Mouse (Mus musculus): ENCODE results near the gene Ndrg4. TPM values are rescaled to one million over a fixed set of nuclear protein-coding genes. Genes with fewer than 3 reads are reported as not detected.

Gene Ndrg4
- 759 and 799 TPM in 2 replicates for polyA plus RNA-seq (2015; fragmentation: Nextera tagmentation; extraction: Ambion mirVana)

GRCm38 (mm10) chr8:95676631-95677030 is at the start of gene Ndrg4:
Gene Ndrg4, plus strand, starts transcription at chr8:95676980.

GRCm38 (mm10) chr8:95633262-95634062 is 43.3 kb upstream of the Ndrg4 start, which contains the start of gene Gins3:
Gene Gins3, plus strand, starts transcription at chr8:95633453.

GRCm38 (mm10) chr8:95715676-95716531 is 39.1 kb downstream of the Ndrg4 start, which contains the start of gene Setd6:
Gene Setd6, plus strand, starts transcription at chr8:95715881.

Small RNA genes within 50 kb of the gene (microRNA-seq; reads per million reads assigned to microRNA genes)
- gene Mir7073: not detected

Other genes starting within 250 kb of the Ndrg4 start
- 121 and 128 TPM in 2 replicates for gene Cfap20, start 242.1 kb upstream of the Ndrg4 start, polyA plus RNA-seq (2015; fragmentation: Nextera tagmentation; extraction: Ambion mirVana)
- gene Csnk2a2, start 186.9 kb upstream of the Ndrg4 start, polyA plus RNA-seq (2015; fragmentation: Nextera tagmentation; extraction: Ambion mirVana): 10.6 and 12.3 TPM in 2 replicates
- 1.7 and 2.3 TPM in 2 replicates for gene Ccdc113, start 142.9 kb upstream of the Ndrg4 start, polyA plus RNA-seq (2015; fragmentation: Nextera tagmentation; extraction: Ambion mirVana)
- 0.10 TPM in 1 of 2 replicates, not detected in the other for gene Prss54, start 100.6 kb upstream of the Ndrg4 start, polyA plus RNA-seq (2015; fragmentation: Nextera tagmentation; extraction: Ambion mirVana)
- gene Gins3, start 43.5 kb upstream of the Ndrg4 start, polyA plus RNA-seq (2015; fragmentation: Nextera tagmentation; extraction: Ambion mirVana): 3.9 and 4.6 TPM in 2 replicates
- 33.3 and 33.4 TPM in 2 replicates for gene Setd6, start 38.9 kb downstream of the Ndrg4 start, polyA plus RNA-seq (2015; fragmentation: Nextera tagmentation; extraction: Ambion mirVana)
- gene Cnot1, start 130.5 kb downstream of the Ndrg4 start, polyA plus RNA-seq (2015; fragmentation: Nextera tagmentation; extraction: Ambion mirVana): 19.3 and 22.8 TPM in 2 replicates
- gene Sap18b, start 148.4 kb downstream of the Ndrg4 start, polyA plus RNA-seq (2015; fragmentation: Nextera tagmentation; extraction: Ambion mirVana): 270 and 337 TPM in 2 replicates
- gene Slc38a7, start 176.6 kb downstream of the Ndrg4 start, polyA plus RNA-seq (2015; fragmentation: Nextera tagmentation; extraction: Ambion mirVana): 17.4 and 17.8 TPM in 2 replicates
- gene Got2, start 211.6 kb downstream of the Ndrg4 start, polyA plus RNA-seq (2015; fragmentation: Nextera tagmentation; extraction: Ambion mirVana): 226 and 236 TPM in 2 replicates

Measured in neural tube, postnatal 0 days (tissue).